Mouse (Mus musculus) left cerebral cortex, postnatal 4 days (tissue): ENCODE data around the gene Ttc12. TPM values are rescaled to one million over a fixed set of nuclear protein-coding genes. Genes with fewer than 3 reads are reported as not detected.

ENCODE experiments used
- DNase-seq: peaks from one replicate; pipeline ENCODE4 v3.0.0-alpha.2; 2022
- intact Hi-C: fragments of 180-260 bp; cut with DNase I; formaldehyde crosslinking; loops from one replicate; pipeline ENCODE4 v1.15.1; 2025
- total RNA-seq, 2 experiments: library from RNA; stranded (reverse); gene quantifications; 2 replicates each; pipeline ENCODE4 v1.2.3; 2021

The Ttc12 gene
- total RNA-seq = 1 to 10 TPM; 2.6 to 2.8 TPM

- DNase-seq = peak; percentile 69
- intact Hi-C loops = loop anchor here (10.0 kb wide), 1 partner anchor 241 kb away; no protein-coding TSS in a partner anchor
Measured at GRCm38 (mm10) chr9:49485892-49486311, at the start of gene Ttc12. TSS of gene Ttc12 (minus strand) at chr9:49486225.

- intact Hi-C loops = loop anchor here (10.0 kb wide), 1 partner anchor 260 kb away; the partner anchor contains the start of gene Ncam1
- no peak for DNase-seq
Measured at GRCm38 (mm10) chr9:49534958-49535357, 48.9 kb upstream of the Ttc12 start.

- intact Hi-C loops = loop anchor here (10.0 kb wide), 1 partner anchor 261 kb away; the partner anchor contains the start of gene Ncam1
- DNase-seq = no peak
Measured at GRCm38 (mm10) chr9:49533912-49534491, 48.0 kb upstream of the Ttc12 start.

- DNase-seq = no peak
- intact Hi-C loops = loop anchor here (10.0 kb wide), 1 partner anchor 261 kb away; the partner anchor contains the start of gene Ncam1
Measured at GRCm38 (mm10) chr9:49533455-49533854, 47.4 kb upstream of the Ttc12 start.

GRCm38 (mm10) chr9:49531833-49532232 is 45.8 kb upstream of the Ttc12 start:
- no peak for DNase-seq
- intact Hi-C loops = loop anchor here (10.0 kb wide), 1 partner anchor 263 kb away; the partner anchor contains the start of gene Ncam1

GRCm38 (mm10) chr9:49531257-49531656 is 45.2 kb upstream of the Ttc12 start:
- intact Hi-C loops = loop anchor here (10.0 kb wide), 1 partner anchor 264 kb away; the partner anchor contains the start of gene Ncam1
- DNase-seq = no peak

- intact Hi-C loops = loop anchor here (10.0 kb wide), 1 partner anchor 264 kb away; the partner anchor contains the start of gene Ncam1
- DNase-seq = no peak
Measured at GRCm38 (mm10) chr9:49530739-49531138, 44.7 kb upstream of the Ttc12 start.

GRCm38 (mm10) chr9:49529366-49529959 is 43.4 kb upstream of the Ttc12 start:
- intact Hi-C loops = loop anchor here (10.0 kb wide), 1 partner anchor 795 kb away; no protein-coding TSS in a partner anchor
- no peak for DNase-seq

GRCm38 (mm10) chr9:49528943-49529342 is 42.9 kb upstream of the Ttc12 start:
- intact Hi-C loops = loop anchor here (10.0 kb wide), 1 partner anchor 796 kb away; no protein-coding TSS in a partner anchor
- DNase-seq = peak; percentile 53

GRCm38 (mm10) chr9:49528026-49528425 is 42.0 kb upstream of the Ttc12 start:
- intact Hi-C loops = loop anchor here (10.0 kb wide), 1 partner anchor 797 kb away; no protein-coding TSS in a partner anchor
- DNase-seq = no peak

- intact Hi-C loops = loop anchor here (10.0 kb wide), 1 partner anchor 797 kb away; no protein-coding TSS in a partner anchor
- DNase-seq = no peak
Measured at GRCm38 (mm10) chr9:49527340-49527739, 41.3 kb upstream of the Ttc12 start.

- no peak for DNase-seq
- intact Hi-C loops = loop anchor here (10.0 kb wide), 1 partner anchor 800 kb away; no protein-coding TSS in a partner anchor
Measured at GRCm38 (mm10) chr9:49524721-49525120, 38.7 kb upstream of the Ttc12 start.

GRCm38 (mm10) chr9:49523881-49524280 is 37.9 kb upstream of the Ttc12 start:
- intact Hi-C loops = loop anchor here (10.0 kb wide), 1 partner anchor 801 kb away; no protein-coding TSS in a partner anchor
- no peak for DNase-seq

GRCm38 (mm10) chr9:49514306-49514705 is 28.3 kb upstream of the Ttc12 start:
- intact Hi-C loops = no loop called here
- no peak for DNase-seq

- intact Hi-C loops = no loop called here
Measured at GRCm38 (mm10) chr9:49510666-49511065, 24.6 kb upstream of the Ttc12 start.

GRCm38 (mm10) chr9:49509628-49510027 is 23.6 kb upstream of the Ttc12 start:
- intact Hi-C loops = no loop called here
- no peak for DNase-seq

More at GRCm38 (mm10) chr9:49510666-49511065, 24.6 kb upstream of the Ttc12 start:
- DNase-seq = no peak

GRCm38 (mm10) chr9:49509094-49509493 is 23.1 kb upstream of the Ttc12 start:
- intact Hi-C loops = no loop called here
- no peak for DNase-seq

GRCm38 (mm10) chr9:49507829-49508585 is 22.0 kb upstream of the Ttc12 start:
- DNase-seq = no peak
- intact Hi-C loops = no loop called here

GRCm38 (mm10) chr9:49504658-49505057 is 18.6 kb upstream of the Ttc12 start:
- intact Hi-C loops = no loop called here
- no peak for DNase-seq

- DNase-seq = no peak
- intact Hi-C loops = no loop called here
Measured at GRCm38 (mm10) chr9:49502245-49502644, 16.2 kb upstream of the Ttc12 start.

- intact Hi-C loops = loop anchor here (5.0 kb wide), 1 partner anchor 937 kb away; no protein-coding TSS in a partner anchor
- DNase-seq = no peak
Measured at GRCm38 (mm10) chr9:49499878-49500277, 13.9 kb upstream of the Ttc12 start.
